Mouse (Mus musculus) CH12.LX (cell line): ENCODE results near the gene Tacc2.

ENCODE experiments used
- CHD2 ChIP-seq: IDR thresholded peaks from 2 replicates; pipeline ENCODE4 v1.6.1; 2011; ENCODE audit warnings: low read length, improper control_type of control experiment
- CTCF ChIP-seq, 2 experiments: IDR thresholded peaks in 1 of 2; conservative IDR thresholded peaks in 1 of 2; 2 replicates each; pipeline ENCODE4 v1.5.1; 2011 to 2012; ENCODE audit warnings: low read depth in 2 of 2, low read length in 2 of 2, improper control_type of control experiment in 1 of 2, inconsistent platforms in 1 of 2, mild to moderate bottlenecking in 1 of 2, moderate library complexity in 1 of 2
- E2F4 ChIP-seq: IDR thresholded peaks from 2 replicates; pipeline ENCODE4 v1.6.1; 2011; ENCODE audit warnings: low read depth, low read length, improper control_type of control experiment; ENCODE audit not compliant: insufficient replicate concordance
- MAFK ChIP-seq: IDR thresholded peaks from 2 replicates; pipeline ENCODE4 v1.6.1; 2011; ENCODE audit warnings: low read length, improper control_type of control experiment; ENCODE audit not compliant: insufficient replicate concordance
- MAZ ChIP-seq: IDR thresholded peaks from 2 replicates; pipeline ENCODE4 v1.6.1; 2012; ENCODE audit warnings: low read depth, mild to moderate bottlenecking, inconsistent platforms, low read length, improper control_type of control experiment, moderate library complexity
- NELFE ChIP-seq: IDR thresholded peaks from 2 replicates; pipeline ENCODE4 v1.6.1; 2011; ENCODE audit warnings: low read depth, low read length, improper control_type of control experiment
- POLR2A ChIP-seq: IDR thresholded peaks from 2 replicates; pipeline ENCODE4 v1.6.1; 2011; ENCODE audit warnings: low read depth, mild to moderate bottlenecking, improper control_type of control experiment, low read length
- RCOR1 ChIP-seq: conservative IDR thresholded peaks from 2 replicates; pipeline ENCODE4 v1.6.1; 2012; ENCODE audit warnings: low read depth, mild to moderate bottlenecking, inconsistent platforms, low read length, improper control_type of control experiment
- SIN3A ChIP-seq: IDR thresholded peaks from 2 replicates; pipeline ENCODE4 v1.6.1; 2012; ENCODE audit warnings: low read length, improper control_type of control experiment, inconsistent platforms

GRCm38 (mm10) chr7:130764160-130764559 is 186.9 kb downstream of the Tacc2 start:
- TF ChIP-seq RCOR1 (no peak), CTCF (conservative IDR thresholded peaks at IDR 0.05 in 1 of 2, IDR thresholded peaks at IDR 0.05 in 1 of 2; ENCODE audit: low read depth in 2 of 2, low read length in 2 of 2) (no peak), E2F4 (no peak), MAFK (no peak), NELFE (no peak), POLR2A (no peak), MAZ (no peak), SIN3A (no peak), CHD2 (no peak)
